Mouse (Mus musculus): Measurements from ENCODE around the gene Eogt. TPM values are rescaled to one million over a fixed set of nuclear protein-coding genes. Genes with fewer than 3 reads are reported as not detected.

Gene Eogt
- polyA plus RNA-seq, 1 experiment from 2014 or later = 4.6 TPM

- no peaks in the 10 kb centered on the region for H3K27me3 ChIP-seq (replicated peaks; ENCODE audit: control insufficient read depth, insufficient read depth, low read length)
- H3K36me3 ChIP-seq (ENCODE audit: control insufficient read depth, insufficient read depth, low read length) = no peaks in the 10 kb centered on the region
- H3K4me1 ChIP-seq (ENCODE audit: control insufficient read depth, insufficient read depth, low read length) = peaks cover 13% of the 10 kb centered on the region; the same call in 1 of the 2 replicates
- H3K4me2 ChIP-seq (ENCODE audit: low read length) = no peak overlapping the region
- no peak overlapping the region for H3K4me3 ChIP-seq (ENCODE audit: low read depth, low read length)
- H3K9me3 ChIP-seq (replicated peaks; ENCODE audit: control insufficient read depth, low read length) = no peaks in the 10 kb centered on the region
- no peak overlapping the region for H3K27ac ChIP-seq (ENCODE audit: low read depth, low read length)
- ATAC-seq (no peak), DNase-seq (ENCODE audit: low spot score) (peak; percentile 10)
- H3K9ac ChIP-seq (ENCODE audit: low read length) = no peak overlapping the region
- 51% methylated on average over 7 of the region's 7 CpGs for WGBS
Observed at GRCm38 (mm10) chr6:97144359-97144758, 4.6 kb downstream of the Eogt start.

DNA sequence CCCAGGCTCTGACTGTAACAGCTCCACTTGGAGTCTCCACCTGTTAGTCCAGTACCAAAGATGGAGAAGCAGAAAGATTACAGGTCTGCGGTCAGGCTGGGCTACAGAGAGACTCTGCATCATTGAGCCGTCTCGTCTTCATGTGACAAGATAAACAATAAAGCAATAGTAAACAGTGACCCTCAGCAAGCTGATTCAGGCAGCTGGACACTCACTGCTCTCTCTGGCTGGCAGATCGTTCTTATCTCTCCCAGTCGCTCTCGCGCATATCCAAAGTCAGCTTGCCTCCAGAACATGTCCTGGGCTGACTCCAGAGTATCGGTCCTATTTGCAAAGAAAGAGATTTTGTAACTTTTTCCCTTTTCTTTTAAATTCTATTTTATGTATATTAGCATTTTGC lies 6.4 kb downstream of the Eogt start:
- H3K9me3 ChIP-seq (replicated peaks; ENCODE audit: control insufficient read depth, low read length) = no peaks in the 10 kb centered on the region
- H3K27me3 ChIP-seq (replicated peaks; ENCODE audit: control insufficient read depth, insufficient read depth, low read length) = no peaks in the 10 kb centered on the region
- H3K9ac ChIP-seq (ENCODE audit: low read length) = no peak overlapping the region
- no peak overlapping the region for H3K27ac ChIP-seq (ENCODE audit: low read depth, low read length)
- 95% methylated on average over 8 of the region's 8 CpGs for WGBS
- DNase-seq (ENCODE audit: low spot score) = no peak
- ATAC-seq = no peak
- peaks cover 1% of the 10 kb centered on the region; the same call in 1 of the 2 replicates for H3K4me1 ChIP-seq (ENCODE audit: control insufficient read depth, insufficient read depth, low read length)
- no peaks in the 10 kb centered on the region for H3K36me3 ChIP-seq (ENCODE audit: control insufficient read depth, insufficient read depth, low read length)
- no peak overlapping the region for H3K4me2 ChIP-seq (ENCODE audit: low read length)
- no peak overlapping the region for H3K4me3 ChIP-seq (ENCODE audit: low read depth, low read length)

DNA sequence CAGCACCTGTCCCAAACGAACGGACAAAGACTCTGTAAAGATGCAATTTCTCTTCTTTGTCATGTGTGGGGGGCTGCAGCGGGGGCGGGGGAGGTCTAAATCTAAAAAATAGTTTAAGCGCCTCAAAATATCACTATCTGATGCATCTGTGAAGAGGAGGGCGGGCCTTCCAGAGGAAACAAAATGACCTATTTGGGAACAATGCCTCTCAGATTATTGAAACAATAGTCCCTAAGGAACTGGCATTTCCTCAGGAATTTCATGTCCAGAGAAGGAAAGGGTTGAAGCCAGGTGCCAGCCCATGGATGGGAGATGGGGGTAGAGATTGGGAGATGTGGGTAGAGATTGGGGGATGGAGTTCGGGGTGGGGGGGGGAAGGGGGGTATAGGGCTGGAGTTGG lies 7.2 kb downstream of the Eogt start:
- Histone ChIP-seq H3K9me3 (replicated peaks; ENCODE audit: control insufficient read depth, low read length) (no peaks in the 10 kb centered on the region), H3K27me3 (replicated peaks; ENCODE audit: control insufficient read depth, insufficient read depth, low read length) (no peaks in the 10 kb centered on the region), H3K4me1 (ENCODE audit: control insufficient read depth, insufficient read depth, low read length) (no peaks in the 10 kb centered on the region), H3K9ac (ENCODE audit: low read length) (no peak overlapping the region), H3K27ac (ENCODE audit: low read depth, low read length) (no peak overlapping the region), H3K36me3 (ENCODE audit: control insufficient read depth, insufficient read depth, low read length) (no peaks in the 10 kb centered on the region), H3K4me3 (ENCODE audit: low read depth, low read length) (no peak overlapping the region), H3K4me2 (ENCODE audit: low read length) (no peak overlapping the region)
- WGBS = 84% methylated on average over 7 of the region's 7 CpGs
- ATAC-seq = no peak
- DNase-seq (ENCODE audit: low spot score) = no peak

- Histone ChIP-seq H3K36me3 (ENCODE audit: control insufficient read depth, insufficient read depth, low read length) (no peaks in the 10 kb centered on the region), H3K27ac (ENCODE audit: low read depth, low read length) (no peak overlapping the region), H3K4me2 (ENCODE audit: low read length) (no peak overlapping the region), H3K4me1 (ENCODE audit: control insufficient read depth, insufficient read depth, low read length) (no peaks in the 10 kb centered on the region), H3K9me3 (replicated peaks; ENCODE audit: control insufficient read depth, low read length) (no peaks in the 10 kb centered on the region), H3K4me3 (ENCODE audit: low read depth, low read length) (no peak overlapping the region), H3K9ac (ENCODE audit: low read length) (no peak overlapping the region), H3K27me3 (replicated peaks; ENCODE audit: control insufficient read depth, insufficient read depth, low read length) (no peaks in the 10 kb centered on the region)
- WGBS = 90% methylated on average over 5 of the region's 5 CpGs
- ATAC-seq (no peak), DNase-seq (ENCODE audit: low spot score) (no peak)
Observed at GRCm38 (mm10) chr6:97132707-97133303, 16.2 kb downstream of the Eogt start.

DNA sequence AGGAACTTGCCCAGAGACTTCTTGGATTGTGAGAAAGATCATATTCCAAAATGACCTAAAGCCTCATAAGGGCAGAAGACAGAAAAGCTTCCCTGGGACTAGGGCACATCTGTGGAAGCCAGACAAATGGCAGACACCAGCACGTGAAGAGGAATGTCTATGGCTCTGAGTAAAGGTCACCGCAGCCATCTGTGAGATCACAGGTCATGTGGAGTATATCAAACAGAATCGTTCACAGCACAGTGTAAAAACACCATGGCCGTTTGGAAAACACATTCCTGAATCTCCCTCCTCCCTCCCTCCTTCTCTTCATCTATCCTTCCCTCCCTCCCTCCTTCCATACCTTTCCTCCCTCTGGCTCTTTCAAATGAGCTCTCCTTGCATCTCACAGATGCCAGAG lies 17.2 kb downstream of the Eogt start:
- H3K4me1 ChIP-seq (ENCODE audit: control insufficient read depth, insufficient read depth, low read length) = no peaks in the 10 kb centered on the region
- H3K4me2 ChIP-seq (ENCODE audit: low read length) = no peak overlapping the region
- 83% methylated on average over 4 of the region's 4 CpGs for WGBS
- no peak overlapping the region for H3K27ac ChIP-seq (ENCODE audit: low read depth, low read length)
- no peaks in the 10 kb centered on the region for H3K36me3 ChIP-seq (ENCODE audit: control insufficient read depth, insufficient read depth, low read length)
- no peaks in the 10 kb centered on the region for H3K9me3 ChIP-seq (replicated peaks; ENCODE audit: control insufficient read depth, low read length)
- no peak overlapping the region for H3K4me3 ChIP-seq (ENCODE audit: low read depth, low read length)
- no peak for ATAC-seq
- no peaks in the 10 kb centered on the region for H3K27me3 ChIP-seq (replicated peaks; ENCODE audit: control insufficient read depth, insufficient read depth, low read length)
- no peak overlapping the region for H3K9ac ChIP-seq (ENCODE audit: low read length)
- no peak for DNase-seq (ENCODE audit: low spot score)

DNA sequence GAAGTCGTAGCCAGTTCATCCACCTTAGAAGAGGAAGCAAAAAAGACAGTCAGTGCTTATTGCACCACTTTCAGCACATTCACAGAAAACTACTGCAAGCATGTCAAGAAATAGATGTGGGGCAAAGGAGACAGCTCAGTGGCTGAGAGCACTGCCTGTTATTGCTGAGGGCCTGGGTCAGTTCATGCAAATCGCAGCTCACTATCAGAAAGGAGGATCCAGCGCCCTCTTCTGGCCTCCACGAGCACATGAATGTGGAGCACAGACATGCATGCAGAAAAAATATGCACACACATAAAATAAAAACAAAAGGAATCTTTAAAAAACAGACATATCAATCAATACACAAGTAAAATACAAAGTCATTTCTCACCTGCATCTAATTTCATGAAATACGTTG lies 18.0 kb downstream of the Eogt start:
- no peaks in the 10 kb centered on the region for H3K9me3 ChIP-seq (replicated peaks; ENCODE audit: control insufficient read depth, low read length)
- ATAC-seq (no peak), DNase-seq (ENCODE audit: low spot score) (no peak)
- no peaks in the 10 kb centered on the region for H3K4me1 ChIP-seq (ENCODE audit: control insufficient read depth, insufficient read depth, low read length)
- H3K4me2 ChIP-seq (ENCODE audit: low read length) = no peak overlapping the region
- WGBS = 57% methylated on average over 5 of the region's 5 CpGs
- H3K27ac ChIP-seq (ENCODE audit: low read depth, low read length) = no peak overlapping the region
- H3K9ac ChIP-seq (ENCODE audit: low read length) = no peak overlapping the region
- no peaks in the 10 kb centered on the region for H3K27me3 ChIP-seq (replicated peaks; ENCODE audit: control insufficient read depth, insufficient read depth, low read length)
- H3K4me3 ChIP-seq (ENCODE audit: low read depth, low read length) = no peak overlapping the region
- H3K36me3 ChIP-seq (ENCODE audit: control insufficient read depth, insufficient read depth, low read length) = no peaks in the 10 kb centered on the region

GRCm38 (mm10) chr6:97124336-97125010 lies 24.5 kb downstream of the Eogt start:
- 79% methylated on average over 10 of the region's 10 CpGs for WGBS
- H3K4me2 ChIP-seq (ENCODE audit: low read length) = no peak overlapping the region
- DNase-seq (ENCODE audit: low spot score) (peak; percentile 65), ATAC-seq (no peak)
- no peak overlapping the region for H3K9ac ChIP-seq (ENCODE audit: low read length)
- H3K4me1 ChIP-seq (ENCODE audit: control insufficient read depth, insufficient read depth, low read length) = no peaks in the 10 kb centered on the region
- H3K4me3 ChIP-seq (ENCODE audit: low read depth, low read length) = no peak overlapping the region
- H3K27ac ChIP-seq (ENCODE audit: low read depth, low read length) = no peak overlapping the region
- no peaks in the 10 kb centered on the region for H3K27me3 ChIP-seq (replicated peaks; ENCODE audit: control insufficient read depth, insufficient read depth, low read length)
- no peaks in the 10 kb centered on the region for H3K36me3 ChIP-seq (ENCODE audit: control insufficient read depth, insufficient read depth, low read length)
- no peaks in the 10 kb centered on the region for H3K9me3 ChIP-seq (replicated peaks; ENCODE audit: control insufficient read depth, low read length)

- Histone ChIP-seq H3K27ac (ENCODE audit: low read depth, low read length) (no peak overlapping the region), H3K4me2 (ENCODE audit: low read length) (no peak overlapping the region), H3K4me3 (ENCODE audit: low read depth, low read length) (no peak overlapping the region), H3K9me3 (replicated peaks; ENCODE audit: control insufficient read depth, low read length) (no peaks in the 10 kb centered on the region), H3K4me1 (ENCODE audit: control insufficient read depth, insufficient read depth, low read length) (no peaks in the 10 kb centered on the region), H3K36me3 (ENCODE audit: control insufficient read depth, insufficient read depth, low read length) (no peaks in the 10 kb centered on the region), H3K9ac (ENCODE audit: low read length) (no peak overlapping the region), H3K27me3 (replicated peaks; ENCODE audit: control insufficient read depth, insufficient read depth, low read length) (no peaks in the 10 kb centered on the region)
- ATAC-seq = no peak
- 63% methylated on average over 4 of the region's 4 CpGs for WGBS
- DNase-seq (ENCODE audit: low spot score) = no peak
Observed at GRCm38 (mm10) chr6:97120922-97121321, 28.1 kb downstream of the Eogt start.

- DNase-seq (ENCODE audit: low spot score) (no peak), ATAC-seq (no peak)
- no peak overlapping the region for H3K27ac ChIP-seq (ENCODE audit: low read depth, low read length)
- no peak overlapping the region for H3K4me2 ChIP-seq (ENCODE audit: low read length)
- no peaks in the 10 kb centered on the region for H3K36me3 ChIP-seq (ENCODE audit: control insufficient read depth, insufficient read depth, low read length)
- H3K27me3 ChIP-seq (replicated peaks; ENCODE audit: control insufficient read depth, insufficient read depth, low read length) = no peaks in the 10 kb centered on the region
- H3K4me1 ChIP-seq (ENCODE audit: control insufficient read depth, insufficient read depth, low read length) = no peaks in the 10 kb centered on the region
- no peak overlapping the region for H3K4me3 ChIP-seq (ENCODE audit: low read depth, low read length)
- no peak overlapping the region for H3K9ac ChIP-seq (ENCODE audit: low read length)
- H3K9me3 ChIP-seq (replicated peaks; ENCODE audit: control insufficient read depth, low read length) = no peaks in the 10 kb centered on the region
- WGBS = 79% methylated on average over 3 of the region's 3 CpGs
Observed at GRCm38 (mm10) chr6:97118327-97118726, 30.7 kb downstream of the Eogt start.
